Comparison of ENCODE assay signal across 19 mouse cellular contexts in genomic region chr13:112170872-112171271, GRCm38 (mm10).
"Had no signal": no experiment of that assay in that cellular context is flagged by ENCODE, and none has a peak within 500 bp of the region (broad histone marks: within the 10 kb centered on the region; RNA-seq: fewer than 3 reads in every experiment).

No protein-coding gene starts in this region.

- H3K9ac ChIP-seq: intestine, embryonic 15.5 days; kidney, embryonic 15.5 days; limb, embryonic 12.5 days; limb, embryonic 15.5 days; liver, embryonic 14.5 days; liver, postnatal 0 days had no signal

- H3K9me3 ChIP-seq: intestine, embryonic 15.5 days; kidney, embryonic 15.5 days; limb, embryonic 12.5 days; limb, embryonic 15.5 days had no signal

- DNase-seq: kidney, adult 11 months; kidney, adult 8-10 months; kidney, postnatal 14 days; kidney, postnatal 4 days; left cerebral cortex, postnatal 4 days; liver, postnatal 0 days; lung, postnatal 36 days; midbrain, embryonic 14.5 days; thymus, adult 2 months; thymus, postnatal 14 days; thymus, postnatal 4 days had no signal

- H3K4me3 ChIP-seq: intestine, embryonic 15.5 days; kidney, embryonic 15.5 days; limb, embryonic 12.5 days; limb, embryonic 15.5 days had no signal

- H3K27ac ChIP-seq: intestine, embryonic 15.5 days; kidney, embryonic 15.5 days; limb, embryonic 12.5 days; limb, embryonic 15.5 days; liver, embryonic 14.5 days; stomach, postnatal 0 days had no signal

- H3K27me3 ChIP-seq: intestine, embryonic 15.5 days; kidney, embryonic 15.5 days; limb, embryonic 12.5 days; limb, embryonic 15.5 days had no signal

- H3K36me3 ChIP-seq: intestine, embryonic 15.5 days; kidney, embryonic 15.5 days; limb, embryonic 12.5 days; limb, embryonic 15.5 days had no signal

- ATAC-seq: intestine, embryonic 15.5 days; liver, postnatal 0 days; lung, postnatal 0 days had no signal

- H3K4me1 ChIP-seq: intestine, embryonic 15.5 days; kidney, embryonic 15.5 days had no signal

- H3K4me2 ChIP-seq: intestine, embryonic 15.5 days; kidney, embryonic 15.5 days; limb, embryonic 12.5 days; limb, embryonic 15.5 days; liver, embryonic 11.5 days had no signal
